Mouse (Mus musculus) neutrophil, adult 5-6 weeks (primary cell): ENCODE results near the gene Sipa1l1. TPM values are rescaled to one million over a fixed set of nuclear protein-coding genes. Genes with fewer than 3 reads are reported as not detected.
A peak's percentile ranks its signal among the peaks of the same experiment; 100 is the strongest.

Source experiments
- ATAC-seq: fragments of 151-379, 151-347 bp; 2 replicates; pipeline ENCODE4 v1.8.0; 2017; ENCODE audit warnings: mild to moderate bottlenecking, moderate TSS enrichment; ENCODE audit not compliant: insufficient number of reproducible peaks, poor library complexity, low FRiP score, severe bottlenecking; ENCODE audit errors: extremely low read depth
- total RNA-seq: library from RNA; stranded (forward); fragments of 200-1000 nt; gene quantifications from 2 replicates; pipeline ENCODE4 v1.2.3, GENCODE M21; 2017

Gene Sipa1l1
- total RNA-seq, 1 experiment from 2014 or later: 63.7 TPM

DNA sequence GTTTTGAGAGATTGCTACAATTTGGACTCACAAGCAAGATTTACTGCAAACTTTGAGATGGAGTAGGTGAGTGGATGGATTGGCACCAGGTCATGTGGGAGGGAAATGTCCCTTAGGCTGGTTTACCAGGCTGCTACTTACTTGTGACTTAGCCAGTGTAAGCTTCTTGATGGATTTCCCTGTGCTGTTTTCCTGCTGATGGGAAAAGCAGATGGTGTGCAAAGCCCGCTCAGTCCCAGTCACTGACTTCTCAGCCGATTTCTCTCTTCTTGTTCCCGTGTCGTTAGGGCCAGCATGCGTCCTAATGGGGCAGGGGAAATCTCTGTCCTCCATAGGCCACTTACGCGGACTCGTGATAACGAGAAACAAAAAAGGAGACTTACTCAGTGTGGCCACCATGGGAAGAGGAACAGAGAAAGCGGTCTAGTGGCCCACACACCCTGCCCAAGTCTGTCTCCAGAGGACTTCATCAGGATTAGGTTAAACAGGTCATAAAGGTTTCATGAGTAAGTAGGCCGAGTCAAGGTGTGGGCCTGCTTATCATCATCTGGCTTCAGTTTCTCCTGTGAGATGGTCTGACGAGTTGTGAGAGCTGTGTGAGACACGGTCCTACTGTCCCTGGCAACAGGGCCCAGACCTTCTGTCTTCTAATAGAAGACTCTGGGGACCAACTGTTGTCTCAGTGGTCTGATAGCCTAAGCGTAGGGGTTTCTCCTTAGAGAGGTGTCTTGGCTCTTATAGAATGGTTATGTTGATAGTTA is 65.5 kb downstream of the Sipa1l1 start:
- no peak for ATAC-seq

DNA sequence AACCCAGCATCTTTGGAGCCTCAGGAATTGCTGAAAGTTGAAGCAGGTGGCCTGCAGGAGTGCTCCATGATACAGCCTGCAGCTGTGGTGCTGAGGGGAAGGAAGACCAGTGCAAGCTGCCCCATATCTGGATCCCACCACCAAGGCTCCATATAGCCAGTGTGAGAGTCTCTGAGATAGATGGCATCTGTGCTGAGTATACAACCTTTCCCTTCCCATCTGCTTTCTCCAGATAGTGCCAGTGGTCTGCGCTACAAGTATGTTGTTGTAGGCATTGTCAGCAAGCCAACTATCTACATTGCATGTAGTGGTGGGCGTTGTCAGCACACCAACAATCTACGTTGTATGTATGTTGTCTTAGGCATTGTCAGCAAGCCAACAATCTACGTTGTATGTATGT is 68.0 kb downstream of the Sipa1l1 start:
- ATAC-seq: no peak

DNA sequence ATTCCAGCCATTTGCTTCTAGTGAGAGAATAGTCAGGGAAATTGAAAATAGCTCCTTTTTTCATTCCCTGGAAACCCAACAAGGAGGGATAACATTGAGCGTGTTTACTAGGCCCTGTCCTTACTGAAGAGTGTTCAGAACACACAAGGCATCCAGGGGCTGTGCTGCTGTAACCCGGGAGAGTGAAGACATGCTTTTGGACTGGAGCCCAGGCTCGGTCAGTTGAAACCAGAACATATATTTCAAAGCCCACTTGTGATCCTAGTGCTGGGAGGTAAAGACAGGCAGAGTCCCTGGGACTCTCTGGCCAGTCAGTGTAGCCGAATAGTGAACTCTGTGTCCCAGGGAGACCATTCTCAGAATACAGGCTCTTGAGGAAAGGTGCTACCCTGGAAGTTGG is 68.8 kb downstream of the Sipa1l1 start:
- no peak for ATAC-seq

DNA sequence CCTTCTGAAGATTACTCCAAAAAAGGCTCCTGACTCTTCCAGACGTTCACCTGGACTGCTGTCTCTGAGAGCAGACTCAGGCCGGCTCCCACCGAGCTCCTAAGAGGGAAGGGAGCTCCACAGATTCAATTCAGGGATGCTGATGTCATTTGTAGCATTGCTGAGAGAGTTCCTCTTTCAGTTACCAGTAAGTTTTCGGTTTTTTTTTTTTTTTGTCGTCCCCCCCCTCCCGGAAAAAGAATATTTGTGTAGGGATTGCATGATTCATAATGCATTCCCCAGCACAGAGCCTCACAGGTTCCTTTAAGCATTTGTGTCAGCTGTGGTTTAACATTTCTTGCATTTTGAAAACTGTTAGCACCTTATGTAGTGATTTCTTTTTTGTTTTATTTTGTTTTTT is 71.6 kb downstream of the Sipa1l1 start:
- ATAC-seq: no peak

DNA sequence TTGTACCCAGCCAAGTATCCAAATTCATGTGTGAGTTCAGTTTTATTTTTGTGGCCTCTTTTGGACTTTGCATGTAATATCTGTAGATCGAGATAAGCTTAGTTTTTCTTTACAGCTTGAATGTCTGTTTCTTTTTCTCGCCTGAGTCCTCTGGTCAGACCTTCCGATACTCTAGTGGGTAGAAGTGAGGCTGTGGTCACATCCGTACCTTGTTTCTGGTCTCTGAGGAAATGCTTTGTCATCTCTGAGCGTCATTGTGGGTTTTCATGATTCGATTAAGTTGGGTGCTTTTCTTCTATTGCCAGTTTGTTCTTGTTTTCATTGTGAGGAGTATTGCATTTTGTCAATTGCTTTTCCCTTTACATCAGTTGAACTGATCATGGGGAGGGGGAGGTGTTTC is 76.1 kb downstream of the Sipa1l1 start:
- peak; percentile 85 for ATAC-seq

DNA sequence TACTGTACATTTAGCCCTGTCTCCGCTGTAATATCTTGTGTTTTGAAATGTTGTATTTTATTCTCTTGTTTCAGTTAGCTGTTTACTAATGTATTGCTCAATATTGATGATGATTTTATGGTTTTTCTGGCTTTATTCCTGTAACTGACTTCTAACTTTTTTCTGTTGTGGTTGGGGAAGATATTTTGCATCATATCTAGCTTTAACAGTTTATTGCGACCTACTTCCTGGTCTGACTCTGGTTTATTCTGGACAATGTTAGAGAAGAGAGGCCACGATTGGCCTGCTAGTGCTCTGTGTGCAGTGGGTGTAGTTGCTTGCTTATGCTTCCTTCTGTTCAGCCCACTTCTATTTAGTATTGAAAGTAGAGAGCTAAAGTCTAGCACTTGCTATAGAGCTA is 77.3 kb downstream of the Sipa1l1 start:
- ATAC-seq: no peak

DNA sequence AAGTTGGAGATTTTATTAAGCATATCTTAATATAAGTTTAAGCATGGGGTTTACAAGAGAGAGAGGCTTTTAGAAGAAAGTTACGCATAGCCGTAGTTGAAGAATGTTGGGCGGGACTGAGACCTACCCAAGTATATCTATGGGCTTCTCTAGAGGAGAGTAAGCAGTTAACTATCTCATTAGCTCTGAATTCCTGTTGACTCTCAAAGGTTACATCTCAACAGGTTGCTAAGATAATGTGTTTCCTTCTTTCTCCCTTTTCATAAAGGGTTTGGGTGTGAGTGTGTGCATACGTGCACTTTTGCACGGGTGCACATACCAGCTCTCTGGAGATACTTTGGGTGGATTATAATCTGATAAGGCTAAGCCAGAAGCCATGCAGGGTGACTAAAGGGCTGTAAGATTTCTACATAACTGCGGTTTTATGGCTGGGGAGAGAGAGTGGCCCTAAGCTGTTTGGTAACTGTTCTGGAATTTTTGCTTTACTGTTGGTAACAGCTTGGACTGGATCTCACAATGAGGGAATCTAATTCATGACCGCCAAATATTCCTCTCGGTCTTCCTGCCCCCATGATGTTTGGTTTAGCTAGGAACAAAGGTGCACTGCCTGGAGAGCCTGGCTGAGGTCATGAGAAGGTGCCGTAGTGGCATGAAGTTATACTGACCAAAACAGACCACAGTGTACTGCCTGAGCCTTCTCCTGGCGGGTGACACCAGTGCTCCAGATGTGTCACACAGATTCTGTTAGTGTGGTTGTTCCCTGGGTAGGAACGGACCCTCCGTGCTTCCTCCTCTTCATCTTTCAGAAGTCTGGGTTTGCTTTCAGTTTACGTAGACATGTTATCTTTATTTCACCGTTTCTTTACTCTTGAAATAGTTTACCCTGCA is 78.5 kb downstream of the Sipa1l1 start:
- ATAC-seq: no peak

DNA sequence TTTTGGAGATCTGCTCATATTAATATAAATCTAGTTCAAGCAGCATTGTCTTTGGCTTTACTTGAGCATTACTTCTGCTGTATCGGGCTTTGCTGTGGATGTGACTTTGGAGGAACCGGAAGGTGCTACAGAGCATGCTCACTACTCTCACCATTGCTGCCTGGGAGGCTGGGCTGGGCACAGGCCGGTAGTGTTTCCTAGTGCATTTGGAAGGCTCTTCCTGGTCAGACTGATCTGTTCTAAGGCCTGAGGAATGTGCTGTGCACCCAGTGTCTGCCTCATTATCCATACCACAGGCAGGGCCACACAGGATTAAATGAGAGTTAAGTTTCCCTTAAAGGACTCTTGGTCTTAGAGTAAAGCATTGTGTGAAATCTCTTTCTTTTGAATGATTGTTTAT is 79.4 kb downstream of the Sipa1l1 start:
- ATAC-seq: no peak

DNA sequence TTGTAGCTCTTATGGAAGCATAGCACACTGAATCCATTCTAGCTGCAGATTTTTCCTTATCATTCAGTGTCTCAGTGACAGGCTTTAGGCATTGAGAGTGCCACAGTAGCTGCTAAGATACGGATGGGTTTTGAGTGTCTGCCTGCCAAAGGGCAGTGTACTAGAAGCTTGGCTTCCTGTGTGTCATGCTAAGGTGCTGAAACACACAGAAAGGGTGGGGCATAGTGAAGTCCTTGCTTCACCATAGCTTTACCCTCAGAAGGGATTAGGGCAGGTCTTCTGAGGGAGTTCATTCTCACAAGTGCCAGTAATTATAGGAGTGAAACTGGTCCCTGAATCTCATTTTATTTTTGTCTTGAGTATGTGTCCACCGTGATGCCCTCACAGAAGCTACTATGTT is 82.2 kb downstream of the Sipa1l1 start:
- peak; percentile 46; the same call in 1 of the 2 replicates for ATAC-seq

DNA sequence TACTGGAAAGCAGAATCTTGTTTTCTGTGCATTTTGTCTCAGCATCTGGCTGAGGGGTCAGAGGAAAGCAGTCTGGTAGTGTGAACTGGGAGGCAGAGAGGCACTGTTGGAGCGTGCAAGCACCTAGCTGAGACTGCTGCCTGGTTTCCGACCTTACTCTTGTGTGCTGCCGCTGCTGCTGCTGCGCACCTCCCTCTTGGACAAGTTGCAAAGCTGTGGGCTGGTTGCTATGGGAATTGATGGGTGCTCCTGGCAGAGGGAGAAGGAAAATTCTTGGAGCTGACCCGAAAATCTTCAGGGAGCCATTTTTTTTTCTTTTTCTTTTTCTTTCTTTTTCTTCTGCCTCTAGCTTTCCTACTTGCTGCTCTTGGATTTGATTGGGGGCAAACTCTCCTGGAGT is 85.0 kb downstream of the Sipa1l1 start:
- ATAC-seq: no peak

DNA sequence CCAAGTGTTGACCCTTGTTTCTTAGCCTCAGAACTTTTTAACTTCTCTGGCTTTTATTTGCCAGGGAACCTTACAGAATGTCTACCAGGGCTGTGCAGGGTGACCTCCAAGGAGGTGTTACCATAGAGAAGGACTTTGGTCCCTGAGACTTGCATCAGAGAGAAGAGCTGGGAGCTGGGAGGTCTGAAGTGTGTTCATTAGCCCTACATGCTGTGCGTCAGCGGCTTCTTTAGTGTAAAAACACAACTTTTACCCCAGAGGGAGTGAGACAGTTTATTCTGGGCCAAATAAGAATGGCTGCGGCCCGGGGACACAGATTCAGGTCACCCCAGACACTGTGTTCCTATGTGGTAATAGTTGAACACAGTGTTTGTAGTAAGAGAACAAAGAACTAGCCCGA is 86.9 kb downstream of the Sipa1l1 start:
- no peak for ATAC-seq

DNA sequence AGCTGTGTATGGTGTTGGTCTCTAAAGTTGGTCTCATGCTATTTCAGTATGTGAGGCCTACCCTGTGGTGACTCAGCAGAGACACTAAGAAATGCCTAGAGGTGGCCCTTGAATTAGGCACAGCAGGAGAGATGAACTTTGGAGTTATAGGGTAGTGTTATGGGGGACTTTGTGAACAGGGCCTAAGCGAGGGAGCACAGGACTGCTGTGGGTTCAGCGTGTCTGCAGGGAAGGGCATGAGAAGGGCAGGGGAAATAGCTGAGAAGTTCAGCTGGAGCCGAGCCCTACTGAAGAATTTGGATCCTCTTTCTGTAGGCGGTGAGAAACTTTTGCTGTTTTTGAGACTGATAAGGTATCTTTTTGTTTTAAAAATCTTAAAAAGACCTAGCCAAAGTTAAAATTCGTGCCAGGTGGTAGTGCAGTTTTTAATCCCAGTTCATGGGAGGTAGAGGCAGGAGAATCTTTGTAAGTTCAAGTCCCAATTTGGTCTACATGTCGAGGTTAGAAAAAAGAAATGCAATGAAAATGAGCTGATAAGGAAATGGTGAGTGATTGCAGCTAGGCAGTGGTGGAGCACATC is 87.9 kb downstream of the Sipa1l1 start:
- no peak for ATAC-seq

DNA sequence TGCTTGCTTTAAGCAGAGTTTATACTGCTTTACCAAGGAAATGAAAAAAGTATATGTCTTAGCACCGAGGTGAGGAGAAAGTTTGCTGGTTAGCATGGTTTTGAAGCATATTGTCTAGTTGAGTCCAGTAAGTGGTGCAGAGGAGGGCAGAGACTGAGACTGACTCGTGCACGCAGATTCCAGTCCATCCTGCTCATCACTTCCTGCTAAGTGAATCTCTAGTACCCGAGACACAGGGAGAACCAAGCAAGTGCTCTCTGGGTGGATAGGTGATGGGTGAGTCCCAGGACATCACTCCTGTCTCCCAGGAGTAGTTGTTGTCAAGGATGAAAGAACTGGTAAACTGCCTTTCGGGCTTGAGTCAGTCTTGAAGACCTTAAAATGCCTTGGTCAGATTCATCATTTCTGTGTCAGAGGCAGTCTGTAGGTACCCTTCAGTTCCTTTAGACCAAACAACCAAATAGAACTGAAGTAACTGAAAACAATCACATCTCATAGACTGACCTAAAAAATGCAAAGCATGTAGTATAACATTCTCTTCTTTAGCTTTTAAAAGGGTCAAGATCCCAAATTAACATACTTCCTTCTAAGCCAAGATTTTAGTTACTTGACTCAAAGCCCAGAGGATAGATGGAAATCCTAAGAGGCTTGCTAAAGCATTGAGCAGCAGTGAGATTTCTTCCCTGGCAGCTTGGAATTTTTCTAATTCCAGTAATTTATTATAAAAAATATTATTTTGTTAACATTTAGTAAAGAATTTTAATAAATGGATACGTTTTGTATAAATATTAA is 89.1 kb downstream of the Sipa1l1 start:
- ATAC-seq: no peak

DNA sequence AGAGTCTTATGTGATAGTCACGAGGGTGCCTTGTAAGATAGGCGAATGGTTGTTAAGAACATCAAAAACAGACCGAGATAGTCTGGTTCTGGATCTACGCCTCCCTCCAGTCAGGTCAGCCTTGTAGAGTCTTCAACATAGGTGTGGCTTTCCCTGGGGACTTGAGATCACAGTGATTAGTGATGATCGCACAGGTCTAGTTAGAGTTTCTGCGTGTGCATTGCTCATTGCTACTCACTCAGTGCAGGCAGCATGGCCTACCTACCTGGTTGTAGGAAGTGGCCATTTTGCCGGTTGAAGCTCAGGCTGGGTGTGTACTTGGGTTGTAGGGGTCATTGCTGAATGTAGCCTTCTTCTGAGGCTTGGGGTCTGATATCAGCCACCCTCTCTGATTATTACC is 94.3 kb downstream of the Sipa1l1 start:
- ATAC-seq: no peak

DNA sequence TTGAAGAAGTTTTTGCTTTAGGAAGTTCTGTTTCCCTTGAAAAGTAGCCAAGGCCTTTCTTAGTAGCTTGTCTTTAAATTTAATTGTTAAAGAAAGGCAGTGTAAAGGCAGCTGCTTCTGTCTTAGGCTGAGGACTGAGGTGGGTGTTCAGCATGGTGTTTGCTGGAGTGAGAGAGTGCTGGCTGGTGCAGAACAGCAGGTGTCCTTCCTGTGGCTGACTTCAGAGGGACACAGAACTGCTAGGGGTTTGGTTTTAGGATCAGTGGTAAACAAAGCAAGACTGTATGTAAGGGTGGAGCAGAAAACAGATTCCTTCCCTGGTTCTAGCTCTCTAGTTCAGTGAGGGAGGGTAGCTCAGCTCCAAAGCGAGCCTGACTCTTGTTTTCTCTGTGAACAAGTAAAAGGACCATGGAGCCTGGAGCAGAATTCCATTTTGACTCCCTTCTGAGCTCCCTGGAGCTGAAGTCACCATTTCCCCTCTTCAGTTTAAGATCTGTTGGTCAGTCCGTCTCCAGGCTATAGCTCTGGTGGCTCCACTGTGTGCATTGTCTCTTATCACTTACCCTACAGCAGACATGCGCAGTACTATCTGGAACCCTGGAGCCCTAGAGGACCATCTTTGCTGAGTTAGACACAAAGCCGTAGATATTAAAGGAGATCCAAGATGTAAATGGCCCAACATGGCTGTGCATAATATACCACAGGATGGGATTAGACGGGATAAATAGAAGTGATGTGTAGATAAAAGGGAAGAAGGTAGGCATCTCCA is 95.1 kb downstream of the Sipa1l1 start:
- no peak for ATAC-seq

DNA sequence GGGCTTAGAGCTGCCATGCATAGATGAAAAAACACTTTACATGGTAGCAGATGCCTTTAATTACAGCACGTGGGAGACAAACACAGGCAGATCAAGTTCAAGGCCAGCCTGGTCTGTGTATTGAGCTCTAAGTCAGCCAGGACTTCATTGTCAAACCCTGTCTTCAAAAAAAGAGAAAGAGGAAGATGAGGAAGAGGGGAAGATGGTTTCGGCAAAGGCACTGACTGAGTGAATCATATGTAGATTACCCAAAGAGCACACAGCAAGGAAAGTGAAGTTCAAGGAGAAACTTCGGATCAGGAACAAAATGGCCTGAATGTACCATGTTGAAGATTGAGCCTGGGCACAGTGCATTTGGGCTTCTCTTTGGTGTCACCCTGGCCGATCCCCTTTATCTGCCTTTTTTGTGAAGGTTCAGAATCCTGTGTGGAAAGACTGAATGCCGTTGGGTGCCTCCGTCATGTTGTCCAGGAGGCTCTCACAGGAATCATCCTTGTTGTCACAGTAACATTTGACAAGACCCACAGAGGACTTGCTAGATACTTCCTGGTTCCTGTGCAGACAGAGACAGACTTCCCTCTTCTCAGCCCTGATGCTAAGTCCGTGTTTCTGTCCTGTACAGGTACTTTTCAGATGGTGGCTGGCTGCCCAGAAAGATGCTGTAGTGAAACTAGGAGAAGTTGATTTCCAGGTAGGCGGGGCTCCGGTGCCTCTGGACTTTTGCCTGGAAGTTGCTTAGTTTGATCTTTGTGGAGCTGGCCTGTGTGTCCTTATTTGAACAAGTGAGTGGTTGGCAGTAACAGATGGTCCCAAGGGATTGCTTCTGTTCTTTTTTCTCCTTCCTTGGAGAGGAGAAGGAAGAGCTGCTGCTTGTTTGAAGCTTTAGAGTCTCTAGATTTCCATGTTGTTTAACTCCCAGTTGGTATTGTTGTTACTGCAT is 96.5 kb downstream of the Sipa1l1 start:
- ATAC-seq: no peak; the same call in 1 of the 2 replicates

DNA sequence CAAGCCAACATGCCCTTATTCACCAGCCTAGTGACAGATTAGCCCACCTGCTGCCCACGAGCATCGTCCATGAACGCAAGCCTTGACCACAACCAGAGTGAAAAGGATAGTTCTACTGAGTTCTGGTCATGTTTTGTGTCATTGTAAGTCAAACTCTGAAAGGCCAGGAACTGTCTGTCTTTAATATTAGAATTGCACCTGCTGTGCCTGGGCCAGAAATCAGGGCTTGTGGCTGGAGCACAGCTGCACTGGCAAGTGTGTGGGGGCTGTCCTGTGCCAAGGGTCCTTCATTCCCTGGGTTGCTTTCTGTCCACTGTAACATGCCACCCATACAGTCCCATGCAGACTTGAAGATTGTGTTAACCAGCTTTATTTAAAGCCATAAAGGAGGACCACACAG is 102.3 kb downstream of the Sipa1l1 start:
- ATAC-seq: no peak
